In the genomic region with DNA sequence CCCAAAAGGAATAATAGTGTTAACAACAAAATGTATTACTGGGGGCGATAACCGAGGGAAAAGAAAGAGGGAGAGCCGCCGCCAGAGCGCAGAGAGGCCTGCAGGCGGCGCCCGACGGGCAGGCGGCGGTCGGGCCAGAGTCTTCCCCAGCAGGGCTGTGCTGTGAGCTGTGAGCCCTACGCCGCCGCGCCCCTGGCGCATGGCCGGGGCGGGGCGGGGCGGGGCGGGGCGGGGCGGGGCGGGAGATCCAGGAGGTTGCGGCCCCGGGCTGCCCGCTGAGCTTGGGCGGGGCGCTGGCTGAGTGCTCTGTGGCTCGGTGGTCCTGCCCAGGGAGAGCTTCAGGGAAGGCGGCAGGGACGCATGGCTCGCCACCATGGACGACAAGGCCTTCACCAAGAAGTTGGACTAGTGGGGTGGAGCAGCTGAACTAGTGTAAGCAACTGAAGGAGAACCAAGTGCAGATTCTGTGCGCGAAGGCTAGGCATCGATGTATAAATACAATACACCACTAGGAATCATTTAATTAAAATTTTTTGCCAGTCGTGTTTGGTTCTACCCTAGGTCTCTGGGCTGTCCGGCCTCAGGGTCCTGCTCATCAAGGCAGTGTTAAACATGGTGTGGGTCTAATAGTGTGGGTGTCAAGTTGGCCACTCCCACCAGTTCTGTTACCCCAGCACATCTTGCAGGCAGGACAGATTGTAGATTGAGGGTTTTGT, we compare ENCODE assay signal across 8 mouse cellular contexts. TPM values are rescaled to one million over a fixed set of nuclear protein-coding genes. Genes with fewer than 3 reads are reported as not detected.
DNase-seq lines count a peak whose midpoint lies in the region; ATAC-seq and TF ChIP-seq lines count a peak whose summit lies in the region.

No protein-coding gene starts in this region.

- in situ Hi-C loops in CH12.LX (cut with MboI; ENCODE audit: low pct_ligation_motif_present, low pct_unique_long_range_greater_than_20kb, low sequenced_read_pairs): loop anchor here (25.0 kb wide), 1 partner anchor 567 kb away; a partner anchor contains a TSS

- peak; percentile 23 to 85; a peak in 3 of 4 replicates for TF ChIP-seq CTCF in CH12.LX (conservative IDR thresholded peaks at IDR 0.05 in 1 of 2, IDR thresholded peaks at IDR 0.05 in 1 of 2; ENCODE audit: low read depth in 2 of 2, low read length in 2 of 2)
- peak; percentile 77 for TF ChIP-seq CTCF in lung, postnatal 0 days (IDR thresholded peaks at IDR 0.05)

- TF ChIP-seq RAD21 in CH12.LX (IDR thresholded peaks at IDR 0.05; ENCODE audit: low read depth, low read length): peak; percentile 61

- H3K36me3 ChIP-seq in CH12.LX (replicated peaks in 1 of 2; ENCODE audit: control insufficient read depth in 1 of 2, insufficient read depth in 1 of 2, low read length in 1 of 2): no peaks in the 10 kb centered on the region
- no peaks in the 10 kb centered on the region for H3K36me3 ChIP-seq in forebrain, embryonic 13.5 days (ENCODE audit: poor library complexity, severe bottlenecking)
- no peaks in the 10 kb centered on the region for H3K36me3 ChIP-seq in lung, postnatal 0 days (ENCODE audit: insufficient read depth, low read length)

- no peaks in the 10 kb centered on the region for H3K9me3 ChIP-seq in CH12.LX (replicated peaks; ENCODE audit: low read length)
- no peaks in the 10 kb centered on the region for H3K9me3 ChIP-seq in forebrain, embryonic 13.5 days (replicated peaks)
- H3K9me3 ChIP-seq in lung, postnatal 0 days (ENCODE audit: low read length): no peaks in the 10 kb centered on the region

- no peak for TF ChIP-seq EP300 in CH12.LX (IDR thresholded peaks at IDR 0.05; ENCODE audit: low read length)
- no peak for TF ChIP-seq EP300 in lung, postnatal 0 days (IDR thresholded peaks at IDR 0.05)

- DNase-seq in CH12.LX (ENCODE audit: extremely low read depth): peak; percentile 70
- DNase-seq in adrenal gland, postnatal 14 days: peak; percentile 78
- peak; percentile 43 for DNase-seq in heart, postnatal 25 days (ENCODE audit: low spot score)
- DNase-seq in kidney, postnatal 4 days: peak; percentile 72 to 82
- DNase-seq in lung, postnatal 0 days (ENCODE audit: low spot score): peak; percentile 97
- DNase-seq in ovary, postnatal 14 days (ENCODE audit: low spot score): peak; percentile 53
- DNase-seq in thymus, postnatal 10 days (ENCODE audit: low spot score in 2 of 2): peak; percentile 27 to 70

- peak overlapping the region; percentile 60; the same call in 1 of the 2 replicates for H3K9ac ChIP-seq in CH12.LX (ENCODE audit: insufficient read depth, low read depth)
- H3K9ac ChIP-seq in forebrain, embryonic 13.5 days: peak overlapping the region; percentile 45
- H3K9ac ChIP-seq in lung, postnatal 0 days (replicated peaks; ENCODE audit: low read depth): no peak overlapping the region

- dilution Hi-C loops in CH12.LX (cut with MboI; ENCODE audit: extremely low pct_ligation_motif_present, extremely low pct_unique_long_range_greater_than_20kb, low sequenced_read_pairs): no loop called here

- H3K27me3 ChIP-seq in CH12.LX (replicated peaks): no peaks in the 10 kb centered on the region
- no peaks in the 10 kb centered on the region for H3K27me3 ChIP-seq in forebrain, embryonic 13.5 days
- H3K27me3 ChIP-seq in lung, postnatal 0 days (replicated peaks; ENCODE audit: insufficient read depth, low read length): no peaks in the 10 kb centered on the region

- peak overlapping the region in 2 of 3 experiments; percentile 31 to 60 for H3K4me3 ChIP-seq in CH12.LX (replicated peaks in 1 of 3; ENCODE audit: low read depth in 2 of 3, low read length in 2 of 3, poor library complexity in 1 of 3)
- H3K4me3 ChIP-seq in forebrain, embryonic 13.5 days: peak overlapping the region; percentile 38
- peak overlapping the region; percentile 19 for H3K4me3 ChIP-seq in lung, postnatal 0 days (ENCODE audit: low read depth, low read length)

- peak overlapping the region; percentile 93 for H3K4me2 ChIP-seq in CH12.LX (ENCODE audit: insufficient read depth, low read depth, poor library complexity, severe bottlenecking)
- peak overlapping the region; percentile 60 for H3K4me2 ChIP-seq in forebrain, embryonic 13.5 days
- peak overlapping the region; percentile 55 for H3K4me2 ChIP-seq in lung, postnatal 0 days (replicated peaks; ENCODE audit: low read depth, low read length)

- TF ChIP-seq POLR2A in CH12.LX (IDR thresholded peaks at IDR 0.05; ENCODE audit: low read depth, low read length): no peak

- peaks cover 2 to 28% of the 10 kb centered on the region in 2 experiments; a peak in 3 of 4 replicates for H3K4me1 ChIP-seq in CH12.LX (ENCODE audit: control insufficient read depth in 1 of 2, insufficient read depth in 2 of 2)
- H3K4me1 ChIP-seq in forebrain, embryonic 13.5 days: 0 out of 2 replicates have a peak, but pooled peaks cover 4% of the 10 kb centered on the region
- no peaks in the 10 kb centered on the region for H3K4me1 ChIP-seq in lung, postnatal 0 days (ENCODE audit: insufficient read depth, low read depth, low read length)

- H3K27ac ChIP-seq in CH12.LX (ENCODE audit: insufficient read depth, low read depth): no peak overlapping the region
- no peak overlapping the region for H3K27ac ChIP-seq in forebrain, embryonic 13.5 days
- no peak overlapping the region for H3K27ac ChIP-seq in lung, postnatal 0 days (ENCODE audit: low read length)

- no peaks in the 10 kb centered on the region for H3K79me2 ChIP-seq in CH12.LX (replicated peaks; ENCODE audit: control insufficient read depth, extremely low read depth, insufficient read depth, poor library complexity, severe bottlenecking)

- WGBS in forebrain, embryonic 13.5 days: 8% methylated on average over 35 of the region's 40 CpGs
- 7% methylated on average over 31 of the region's 40 CpGs for WGBS in lung, postnatal 0 days

- peak; percentile 98 for ATAC-seq in forebrain, embryonic 13.5 days
- peak; percentile 100 for ATAC-seq in lung, postnatal 0 days

- intact Hi-C loops in heart, postnatal 25 days (cut with DNase I): loop anchor here (2.0 kb wide), 1 partner anchor 76 kb away; no protein-coding TSS in a partner anchor

TF ChIP-seq in CH12.LX, 34 proteins besides CTCF, POLR2A, EP300 and RAD21:
- TF ChIP-seq RCOR1 (conservative IDR thresholded peaks at IDR 0.05; ENCODE audit: low read depth, low read length) (no peak), TCF12 (IDR thresholded peaks at IDR 0.05; ENCODE audit: low read depth, low read length) (0 out of 2 replicates have a peak, but pooled peaks have one; percentile 45), PAX5 (IDR thresholded peaks at IDR 0.05; ENCODE audit: low read length) (no peak), ZNF384 (IDR thresholded peaks at IDR 0.05; ENCODE audit: low read depth, low read length) (no peak), MAX (IDR thresholded peaks at IDR 0.05; ENCODE audit: low read length) (peak; percentile 9; the same call in 1 of the 2 replicates), GABPA (IDR thresholded peaks at IDR 0.05; ENCODE audit: insufficient replicate concordance, low read depth, low read length) (no peak), NRF1 (IDR thresholded peaks at IDR 0.05; ENCODE audit: low read depth, low read length) (peak; percentile 60), SMC3 (IDR thresholded peaks at IDR 0.05; ENCODE audit: low read depth, low read length) (peak; percentile 76), HCFC1 (IDR thresholded peaks at IDR 0.05; ENCODE audit: low read depth, low read length) (no peak), ELF1 (IDR thresholded peaks at IDR 0.05; ENCODE audit: low read depth, low read length) (0 out of 2 replicates have a peak, but pooled peaks have one; percentile 32), ZMIZ1 (IDR thresholded peaks at IDR 0.05; ENCODE audit: low read depth, low read length) (no peak), BHLHE40 (IDR thresholded peaks at IDR 0.05; ENCODE audit: low read depth, low read length) (0 out of 2 replicates have a peak, but pooled peaks have one; percentile 12), MAZ (IDR thresholded peaks at IDR 0.05; ENCODE audit: low read depth, low read length) (peak; percentile 40; the same call in 1 of the 2 replicates)

RNA-seq across cellular contexts. Expression of a gene that starts 27.3 kb away (rescaled TPM):
- total RNA-seq in CH12.LX (2012; rRNA removed) (not detected in 2 replicates), CH12.LX (2014; rRNA removed) (not detected in 2 replicates)
- polyA plus RNA-seq in CH12.LX (2012; ENCODE audit: insufficient read length, low read depth): not detected in 2 replicates
- total RNA-seq in adrenal gland, postnatal 14 days (2021): not detected in 2 replicates
- polyA plus RNA-seq in forebrain, embryonic 13.5 days (2015; fragmentation: Nextera tagmentation; extraction: Ambion mirVana): not detected in 2 replicates
- total RNA-seq in heart, postnatal 25 days (2021): not detected
- polyA plus RNA-seq in lung, postnatal 0 days (2015; fragmentation: Nextera tagmentation; extraction: Ambion mirVana): not detected in 2 replicates

RNA-seq across cellular contexts. Expression of a gene that starts 35.7 kb away (rescaled TPM):
- total RNA-seq in CH12.LX (2012; rRNA removed) (not detected in 2 replicates), CH12.LX (2014; rRNA removed) (not detected in 2 replicates)
- polyA plus RNA-seq in CH12.LX (2012; ENCODE audit: insufficient read length, low read depth): not detected in 2 replicates
- 1.5 and 2.5 TPM in 2 replicates for total RNA-seq in adrenal gland, postnatal 14 days (2021)
- not detected in 2 replicates for polyA plus RNA-seq in forebrain, embryonic 13.5 days (2015; fragmentation: Nextera tagmentation; extraction: Ambion mirVana)
- total RNA-seq in heart, postnatal 25 days (2021): 1 to 10 TPM; 1.2 to 1.8 TPM
- 3.3 and 4.5 TPM in 2 replicates for polyA plus RNA-seq in lung, postnatal 0 days (2015; fragmentation: Nextera tagmentation; extraction: Ambion mirVana)

RNA-seq across cellular contexts. Expression of a gene that starts 52.1 kb away (rescaled TPM):
- total RNA-seq in CH12.LX (2012; rRNA removed) (not detected in 2 replicates), CH12.LX (2014; rRNA removed) (not detected in 2 replicates)
- 0.37 TPM in 1 of 2 replicates, not detected in the other for polyA plus RNA-seq in CH12.LX (2012; ENCODE audit: insufficient read length, low read depth)
- not detected in 2 replicates for total RNA-seq in adrenal gland, postnatal 14 days (2021)
- not detected in 2 replicates for polyA plus RNA-seq in forebrain, embryonic 13.5 days (2015; fragmentation: Nextera tagmentation; extraction: Ambion mirVana)
- not detected for total RNA-seq in heart, postnatal 25 days (2021)
- 0.15 and 0.37 TPM in 2 replicates for polyA plus RNA-seq in lung, postnatal 0 days (2015; fragmentation: Nextera tagmentation; extraction: Ambion mirVana)

Comparison
In these comparisons a context has a peak if more than half of its experiments do, and no peak if none do; other contexts are left out.
1. DNase-seq: peak in every context shown above with its lines; median percentile 97 in lung, postnatal 0 days; 78 in adrenal gland, postnatal 14 days; 77 in kidney, postnatal 4 days; 70 in CH12.LX; 53 in ovary, postnatal 14 days; 48 in thymus, postnatal 10 days; 43 in heart, postnatal 25 days.